Mouse (Mus musculus) liver, postnatal 0 days (tissue): Measurements from ENCODE around the gene Atxn10.

Experiments used
- CTCF ChIP-seq: sonication (generic); IDR thresholded peaks from 2 replicates; pipeline ENCODE4 v1.5.1; 2016; ENCODE audit warnings: antibody characterized with exemption, low read depth
- EP300 ChIP-seq: IDR thresholded peaks from 2 replicates; pipeline ENCODE4 v1.6.1; 2016; ENCODE audit warnings: antibody characterized with exemption, low read depth, mild to moderate bottlenecking

- no peak for TF ChIP-seq EP300
- no peak for TF ChIP-seq CTCF
Observed at GRCm38 (mm10) chr15:85334234-85334633, 1.8 kb upstream of the Atxn10 start.
